In the genomic region with DNA sequence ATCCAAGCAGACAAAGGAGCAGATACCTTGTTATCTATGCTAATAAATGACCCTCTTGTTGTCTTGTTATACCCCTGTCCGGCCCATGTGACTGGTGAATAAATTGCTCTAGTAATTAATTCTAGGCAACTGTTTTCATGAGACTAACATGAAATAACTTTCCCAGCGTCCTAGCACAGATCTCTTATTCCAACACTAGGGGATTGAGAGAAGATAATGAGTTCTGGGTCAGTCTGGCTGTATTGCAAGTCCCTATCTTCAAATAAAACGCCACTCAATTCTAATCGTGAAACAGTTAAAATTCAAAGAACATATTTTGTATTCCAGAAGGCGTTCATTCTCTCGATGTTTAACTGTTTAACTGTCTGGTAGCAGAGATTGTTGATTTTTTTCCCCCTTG, we compare ENCODE assay signal across 8 mouse cellular contexts. TPM values are rescaled to one million over a fixed set of nuclear protein-coding genes. Genes with fewer than 3 reads are reported as not detected.
A peak's percentile ranks its signal among the peaks of the same experiment; 100 is the strongest.
DNase-seq lines count a peak whose midpoint lies in the region; ATAC-seq and TF ChIP-seq lines count a peak whose summit lies in the region.

No protein-coding gene starts in this region.

- DNase-seq in kidney, postnatal 25 days = no peak
- no peak for DNase-seq in hindbrain, embryonic 14.5 days (ENCODE audit: low spot score)
- DNase-seq in midbrain, embryonic 14.5 days = peak; percentile 31
- DNase-seq in adrenal gland, adult 2 months = no peak
- DNase-seq in urinary bladder, postnatal 36 days (ENCODE audit: low spot score in 2 of 2) = no peak
- DNase-seq in spleen, adult 18-20 months = no peak

- peak overlapping the region; percentile 70 for H3K4me2 ChIP-seq in kidney, embryonic 14.5 days (replicated peaks; ENCODE audit: low read depth, low read length)
- H3K4me2 ChIP-seq in hindbrain, embryonic 14.5 days (replicated peaks) = peak overlapping the region; percentile 64
- peak overlapping the region; percentile 69 for H3K4me2 ChIP-seq in midbrain, embryonic 14.5 days (ENCODE audit: low read length)

- no peak for ATAC-seq in kidney, embryonic 14.5 days (ENCODE audit: low FRiP score, low TSS enrichment)
- ATAC-seq in hindbrain, embryonic 14.5 days (ENCODE audit: low FRiP score) = no peak
- ATAC-seq in midbrain, embryonic 14.5 days (ENCODE audit: low FRiP score, low TSS enrichment) = no peak

- no peaks in the 10 kb centered on the region for H3K27me3 ChIP-seq in kidney, embryonic 14.5 days (ENCODE audit: control insufficient read depth, insufficient read depth, low read length)
- no peaks in the 10 kb centered on the region for H3K27me3 ChIP-seq in hindbrain, embryonic 14.5 days (ENCODE audit: control insufficient read depth, insufficient read depth, low read length)
- no peaks in the 10 kb centered on the region for H3K27me3 ChIP-seq in midbrain, embryonic 14.5 days (ENCODE audit: control insufficient read depth, insufficient read depth, low read length)

- WGBS in kidney, embryonic 14.5 days = 56% methylated on average over 6 of the region's 6 CpGs
- WGBS in hindbrain, embryonic 14.5 days = 45% methylated on average over 6 of the region's 6 CpGs
- WGBS in midbrain, embryonic 14.5 days = 48% methylated on average over 6 of the region's 6 CpGs

- TF ChIP-seq POLR2A in cortical plate, adult 2 months (IDR thresholded peaks at IDR 0.05; ENCODE audit: extremely low read depth, insufficient read depth, low read length) = no peak

- no peak overlapping the region for H3K27ac ChIP-seq in kidney, embryonic 14.5 days (ENCODE audit: low read depth, low read length)
- no peak overlapping the region for H3K27ac ChIP-seq in cortical plate, adult 2 months (ENCODE audit: insufficient read depth, low read length)
- peak overlapping the region; percentile 98 for H3K27ac ChIP-seq in hindbrain, embryonic 14.5 days
- H3K27ac ChIP-seq in midbrain, embryonic 14.5 days (replicated peaks; ENCODE audit: low read depth, low read length) = peak overlapping the region; percentile 93

- no peaks in the 10 kb centered on the region for H3K9me3 ChIP-seq in kidney, embryonic 14.5 days (ENCODE audit: control insufficient read depth, low read length)
- H3K9me3 ChIP-seq in hindbrain, embryonic 14.5 days (ENCODE audit: control insufficient read depth, low read length) = no peaks in the 10 kb centered on the region
- no peaks in the 10 kb centered on the region for H3K9me3 ChIP-seq in midbrain, embryonic 14.5 days (ENCODE audit: control insufficient read depth, low read length)

- H3K9ac ChIP-seq in kidney, embryonic 14.5 days (ENCODE audit: low read depth, low read length) = peak overlapping the region; percentile 40; the same call in 1 of the 2 replicates
- H3K9ac ChIP-seq in hindbrain, embryonic 14.5 days = peak overlapping the region; percentile 88
- H3K9ac ChIP-seq in midbrain, embryonic 14.5 days (replicated peaks; ENCODE audit: low read length) = peak overlapping the region; percentile 67

- no peaks in the 10 kb centered on the region for H3K36me3 ChIP-seq in kidney, embryonic 14.5 days (ENCODE audit: control insufficient read depth, insufficient read depth, low read length)
- H3K36me3 ChIP-seq in hindbrain, embryonic 14.5 days (replicated peaks; ENCODE audit: control insufficient read depth, insufficient read depth) = no peaks in the 10 kb centered on the region
- H3K36me3 ChIP-seq in midbrain, embryonic 14.5 days (ENCODE audit: control insufficient read depth, insufficient read depth, low read length) = no peaks in the 10 kb centered on the region

- no peak for TF ChIP-seq CTCF in cortical plate, adult 2 months (IDR thresholded peaks at IDR 0.05; ENCODE audit: extremely low read depth, insufficient read depth, low read length)

- 0 out of 2 replicates have a peak, but pooled peaks cover 3% of the 10 kb centered on the region for H3K4me1 ChIP-seq in kidney, embryonic 14.5 days (ENCODE audit: control insufficient read depth, insufficient read depth, low read length)
- H3K4me1 ChIP-seq in cortical plate, adult 2 months (ENCODE audit: control insufficient read depth, insufficient read depth, low read length) = no peaks in the 10 kb centered on the region
- H3K4me1 ChIP-seq in hindbrain, embryonic 14.5 days (replicated peaks; ENCODE audit: control insufficient read depth, insufficient read depth, low read length) = 0 out of 2 replicates have a peak, but pooled peaks cover 12% of the 10 kb centered on the region
- H3K4me1 ChIP-seq in midbrain, embryonic 14.5 days (ENCODE audit: control insufficient read depth, insufficient read depth, low read length) = 0 out of 2 replicates have a peak, but pooled peaks cover 7% of the 10 kb centered on the region

- H3K4me3 ChIP-seq in kidney, embryonic 14.5 days (ENCODE audit: low read length) = peak overlapping the region; percentile 75
- peak overlapping the region; percentile 80 for H3K4me3 ChIP-seq in cortical plate, adult 2 months (ENCODE audit: insufficient read depth, low read length)
- H3K4me3 ChIP-seq in hindbrain, embryonic 14.5 days (replicated peaks; ENCODE audit: low read length) = peak overlapping the region; percentile 78
- peak overlapping the region; percentile 53 for H3K4me3 ChIP-seq in midbrain, embryonic 14.5 days (replicated peaks; ENCODE audit: low read depth, low read length)

RNA-seq across cellular contexts. Expression of gene Atg4c, which starts 0.5 kb away (rescaled TPM):
- 6.7 and 16.2 TPM in 2 replicates for polyA plus RNA-seq in kidney, embryonic 14.5 days (2014; fragmentation: Nextera tagmentation; extraction: Ambion mirVana)
- 37.9 and 38.3 TPM in 2 replicates for polyA plus RNA-seq in cortical plate, adult 2 months (2012; rRNA removed)
- 19.2 and 20.4 TPM in 2 replicates for polyA plus RNA-seq in hindbrain, embryonic 14.5 days (2014; fragmentation: Nextera tagmentation; extraction: Ambion mirVana)
- polyA plus RNA-seq in midbrain, embryonic 14.5 days (2014; fragmentation: Nextera tagmentation; extraction: Ambion mirVana) = 11.2 and 17.8 TPM in 2 replicates
- total RNA-seq in adrenal gland, adult 2 months (2021) = 10 to 100 TPM; 11.8 to 15.7 TPM
- 2.2 TPM in 2 replicates for polyA plus RNA-seq in adrenal gland, adult 2 months (2012; rRNA removed)

Comparison
In these comparisons a context has a peak if more than half of its experiments do, and no peak if none do; other contexts are left out.
1. H3K27ac ChIP-seq: peak in hindbrain, embryonic 14.5 days (single experiment) and midbrain, embryonic 14.5 days (single experiment); none in kidney, embryonic 14.5 days (single experiment) and cortical plate, adult 2 months (single experiment).
2. Peak in every context shown above with its lines, with median percentiles within 50 percentile points of each other: H3K4me2 ChIP-seq, H3K4me3 ChIP-seq and H3K9ac ChIP-seq.